Mouse (Mus musculus): ENCODE measurements around the gene Zcchc7. TPM values are rescaled to one million over a fixed set of nuclear protein-coding genes. Genes with fewer than 3 reads are reported as not detected.
A peak's percentile ranks its signal among the peaks of the same experiment; 100 is the strongest.

Gene Zcchc7
- polyA plus RNA-seq, 1 experiment from 2014 or later = 31.2 TPM

DNA sequence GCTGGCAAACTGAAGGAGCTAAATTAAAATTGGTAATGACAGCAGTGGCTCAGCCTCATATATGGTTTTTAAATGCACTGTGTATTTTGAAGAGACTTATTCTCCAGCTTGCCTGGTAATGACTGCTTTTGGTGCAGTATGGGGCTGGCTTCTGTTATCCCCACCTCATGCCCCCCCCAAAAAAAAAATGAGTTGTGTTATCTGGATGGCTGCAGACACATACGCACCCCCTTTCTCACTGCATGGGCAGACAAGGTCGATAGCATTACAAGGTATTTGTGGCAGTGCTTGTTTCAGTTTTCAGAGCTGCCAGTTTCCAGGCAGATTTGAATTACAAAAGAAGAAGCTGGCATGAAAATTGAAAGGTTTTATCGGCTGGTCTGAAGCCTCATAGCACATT is 162.2 kb downstream of the Zcchc7 start:
- H3K9me3 ChIP-seq (replicated peaks; ENCODE audit: control insufficient read depth, low read length, poor library complexity, severe bottlenecking) = no peaks in the 10 kb centered on the region
- no peak overlapping the region for H3K4me3 ChIP-seq (ENCODE audit: low read depth, low read length)
- H3K36me3 ChIP-seq (ENCODE audit: control insufficient read depth, insufficient read depth, low read length) = 0 out of 2 replicates have a peak, but pooled peaks cover 2% of the 10 kb centered on the region
- H3K27ac ChIP-seq (ENCODE audit: low read length) = peak overlapping the region; percentile 68
- ATAC-seq = peak; percentile 84
- no peaks in the 10 kb centered on the region for H3K27me3 ChIP-seq (ENCODE audit: control insufficient read depth, insufficient read depth, low read depth, low read length)
- WGBS = 6% methylated on average over 3 of the region's 3 CpGs
- H3K9ac ChIP-seq (ENCODE audit: low read depth, low read length) = peak overlapping the region; percentile 11; the same call in 1 of the 2 replicates
- 0 out of 2 replicates have a peak overlapping the region, but pooled peaks have one; percentile 2 for H3K4me2 ChIP-seq (ENCODE audit: low read length)
- peaks cover 14% of the 10 kb centered on the region for H3K4me1 ChIP-seq (ENCODE audit: control insufficient read depth, insufficient read depth, low read length)

DNA sequence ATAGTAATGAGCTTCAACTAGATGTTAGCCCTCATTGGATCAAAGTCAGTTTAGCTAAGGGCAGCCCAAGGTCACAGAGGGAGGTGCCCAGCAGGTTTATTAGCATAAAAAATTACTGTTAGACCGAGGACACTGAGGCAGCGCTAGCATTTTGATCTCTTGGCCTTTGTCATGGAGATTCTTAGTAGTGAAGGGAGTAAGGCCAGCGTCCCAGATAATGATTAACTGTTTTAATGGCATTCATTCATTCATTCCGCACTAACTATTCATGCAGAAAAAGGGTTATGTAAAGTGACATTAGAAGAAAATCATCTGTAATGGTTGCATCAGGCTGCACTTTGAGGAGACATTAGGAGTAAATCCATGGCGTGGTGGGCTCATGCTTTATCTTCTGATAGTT is 165.2 kb downstream of the Zcchc7 start:
- H3K4me3 ChIP-seq (ENCODE audit: low read depth, low read length) = no peak overlapping the region
- H3K9ac ChIP-seq (ENCODE audit: low read depth, low read length) = no peak overlapping the region
- H3K36me3 ChIP-seq (ENCODE audit: control insufficient read depth, insufficient read depth, low read length) = 0 out of 2 replicates have a peak, but pooled peaks cover 2% of the 10 kb centered on the region
- H3K27me3 ChIP-seq (ENCODE audit: control insufficient read depth, insufficient read depth, low read depth, low read length) = no peaks in the 10 kb centered on the region
- peaks cover 14% of the 10 kb centered on the region for H3K4me1 ChIP-seq (ENCODE audit: control insufficient read depth, insufficient read depth, low read length)
- 53% methylated on average over 5 of the region's 5 CpGs for WGBS
- no peak overlapping the region for H3K4me2 ChIP-seq (ENCODE audit: low read length)
- H3K27ac ChIP-seq (ENCODE audit: low read length) = no peak overlapping the region
- H3K9me3 ChIP-seq (replicated peaks; ENCODE audit: control insufficient read depth, low read length, poor library complexity, severe bottlenecking) = no peaks in the 10 kb centered on the region
- ATAC-seq = no peak

DNA sequence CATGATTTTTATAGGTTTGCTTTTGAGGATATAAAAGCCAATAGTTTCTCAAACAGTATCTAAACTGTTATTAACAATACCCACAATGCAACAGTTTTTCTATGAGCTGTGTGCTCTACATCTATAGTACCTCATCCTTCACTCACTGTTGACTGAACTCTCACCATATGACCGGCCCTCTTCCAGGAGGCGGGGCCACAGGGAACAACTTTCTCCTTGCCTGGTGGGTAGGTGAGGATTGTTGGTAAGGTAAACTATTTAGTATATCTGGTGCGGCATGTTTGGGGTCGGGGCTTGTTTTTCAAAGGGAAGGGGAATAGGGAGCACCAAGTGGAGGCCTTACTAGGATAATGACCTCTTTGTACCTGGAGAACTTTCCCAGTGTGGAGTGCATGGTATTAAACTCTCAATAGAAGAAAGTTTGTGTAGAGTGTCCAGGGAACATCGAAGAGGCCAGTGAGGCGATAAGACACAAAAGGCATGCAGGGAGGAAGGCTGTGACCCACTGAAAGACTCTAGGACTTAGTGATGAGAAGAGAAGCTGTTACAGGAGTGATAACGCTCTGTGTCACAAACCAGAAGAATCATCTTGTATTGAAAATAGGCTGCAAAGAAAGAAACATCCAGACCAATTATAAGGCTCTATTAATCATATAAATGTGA is 166.9 kb downstream of the Zcchc7 start:
- no peak overlapping the region for H3K27ac ChIP-seq (ENCODE audit: low read length)
- H3K9ac ChIP-seq (ENCODE audit: low read depth, low read length) = no peak overlapping the region
- H3K27me3 ChIP-seq (ENCODE audit: control insufficient read depth, insufficient read depth, low read depth, low read length) = no peaks in the 10 kb centered on the region
- H3K4me2 ChIP-seq (ENCODE audit: low read length) = no peak overlapping the region
- no peaks in the 10 kb centered on the region for H3K9me3 ChIP-seq (replicated peaks; ENCODE audit: control insufficient read depth, low read length, poor library complexity, severe bottlenecking)
- no peak for ATAC-seq
- peaks cover 11% of the 10 kb centered on the region for H3K4me1 ChIP-seq (ENCODE audit: control insufficient read depth, insufficient read depth, low read length)
- WGBS = 91% methylated on average over 7 of the region's 7 CpGs
- no peak overlapping the region for H3K4me3 ChIP-seq (ENCODE audit: low read depth, low read length)
- 0 out of 2 replicates have a peak, but pooled peaks cover 2% of the 10 kb centered on the region for H3K36me3 ChIP-seq (ENCODE audit: control insufficient read depth, insufficient read depth, low read length)

DNA sequence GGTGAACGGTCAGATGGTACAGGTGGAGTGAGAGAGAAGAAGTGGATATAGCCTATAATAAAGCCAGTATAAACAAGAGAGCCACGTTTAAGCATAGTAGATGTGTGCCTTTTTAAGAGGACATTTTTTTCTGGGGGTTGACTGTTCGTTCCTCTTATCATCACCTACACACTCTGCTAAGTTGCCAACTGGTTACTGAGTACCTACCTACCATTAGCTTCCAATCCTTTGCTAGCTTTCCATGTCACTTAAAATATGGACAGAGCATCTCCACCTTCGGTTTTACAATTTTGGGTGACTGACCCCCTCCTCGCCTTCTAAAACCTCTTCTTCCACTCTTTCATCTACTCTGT is 167.4 kb downstream of the Zcchc7 start:
- Histone ChIP-seq H3K9me3 (replicated peaks; ENCODE audit: control insufficient read depth, low read length, poor library complexity, severe bottlenecking) (no peaks in the 10 kb centered on the region), H3K36me3 (ENCODE audit: control insufficient read depth, insufficient read depth, low read length) (0 out of 2 replicates have a peak, but pooled peaks cover 2% of the 10 kb centered on the region), H3K27ac (ENCODE audit: low read length) (no peak overlapping the region), H3K9ac (ENCODE audit: low read depth, low read length) (no peak overlapping the region), H3K4me1 (ENCODE audit: control insufficient read depth, insufficient read depth, low read length) (peaks cover 6% of the 10 kb centered on the region), H3K4me2 (ENCODE audit: low read length) (no peak overlapping the region), H3K4me3 (ENCODE audit: low read depth, low read length) (no peak overlapping the region), H3K27me3 (ENCODE audit: control insufficient read depth, insufficient read depth, low read depth, low read length) (no peaks in the 10 kb centered on the region)
- 96% methylated on average over 5 of the region's 5 CpGs for WGBS
- no peak for ATAC-seq

DNA sequence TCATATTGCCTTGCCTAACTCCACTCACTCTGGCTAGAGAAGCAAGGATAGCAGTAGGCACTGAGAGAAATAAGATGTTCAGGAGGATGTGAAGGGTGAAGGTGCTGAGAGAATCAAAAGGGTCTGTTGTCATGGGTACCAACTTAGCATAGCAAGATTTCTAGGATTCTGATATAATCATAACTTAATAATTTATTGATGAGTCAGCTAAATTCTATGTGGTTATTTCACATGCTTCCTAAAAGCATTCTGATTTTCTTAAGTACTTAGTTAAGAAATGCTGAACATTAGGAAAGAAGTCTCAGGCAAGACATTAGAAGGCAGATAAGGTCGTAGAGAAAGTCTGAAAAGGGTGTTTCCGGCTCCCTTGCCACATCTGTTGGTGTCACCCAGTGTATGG is 172.3 kb downstream of the Zcchc7 start:
- Histone ChIP-seq H3K4me1 (ENCODE audit: control insufficient read depth, insufficient read depth, low read length) (no peaks in the 10 kb centered on the region), H3K4me3 (ENCODE audit: low read depth, low read length) (no peak overlapping the region), H3K27ac (ENCODE audit: low read length) (no peak overlapping the region), H3K36me3 (ENCODE audit: control insufficient read depth, insufficient read depth, low read length) (peaks cover 15% of the 10 kb centered on the region; the same call in 1 of the 2 replicates), H3K4me2 (ENCODE audit: low read length) (no peak overlapping the region), H3K9me3 (replicated peaks; ENCODE audit: control insufficient read depth, low read length, poor library complexity, severe bottlenecking) (no peaks in the 10 kb centered on the region), H3K27me3 (ENCODE audit: control insufficient read depth, insufficient read depth, low read depth, low read length) (no peaks in the 10 kb centered on the region), H3K9ac (ENCODE audit: low read depth, low read length) (no peak overlapping the region)
- no peak for ATAC-seq
- whole genome bisulfite sequencing = 85% methylated on average over 2 of the region's 2 CpGs

DNA sequence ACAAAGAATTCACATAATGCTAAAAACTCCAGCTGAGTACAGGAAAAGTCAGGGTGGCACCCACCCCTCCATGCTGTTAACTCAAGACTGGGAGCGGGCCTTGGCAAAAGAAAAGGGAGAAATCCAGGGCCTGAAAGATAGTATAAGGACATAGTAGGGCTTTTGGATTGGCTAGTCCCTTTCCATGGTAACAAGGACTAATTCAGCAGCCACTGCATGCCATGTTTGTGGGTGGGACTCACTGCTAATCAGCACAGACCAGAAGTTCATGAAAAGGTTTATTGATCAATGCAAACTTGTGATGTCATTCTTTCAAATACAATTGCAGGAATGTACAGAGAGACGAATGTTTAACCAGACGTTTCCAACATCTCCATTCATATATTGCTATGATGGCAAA is 173.1 kb downstream of the Zcchc7 start:
- no peaks in the 10 kb centered on the region for H3K4me1 ChIP-seq (ENCODE audit: control insufficient read depth, insufficient read depth, low read length)
- 77% methylated on average over 3 of the region's 3 CpGs for WGBS
- no peak overlapping the region for H3K9ac ChIP-seq (ENCODE audit: low read depth, low read length)
- H3K27me3 ChIP-seq (ENCODE audit: control insufficient read depth, insufficient read depth, low read depth, low read length) = no peaks in the 10 kb centered on the region
- H3K27ac ChIP-seq (ENCODE audit: low read length) = no peak overlapping the region
- H3K36me3 ChIP-seq (ENCODE audit: control insufficient read depth, insufficient read depth, low read length) = peaks cover 15% of the 10 kb centered on the region
- no peak for ATAC-seq
- no peak overlapping the region for H3K4me3 ChIP-seq (ENCODE audit: low read depth, low read length)
- H3K4me2 ChIP-seq (ENCODE audit: low read length) = no peak overlapping the region
- no peaks in the 10 kb centered on the region for H3K9me3 ChIP-seq (replicated peaks; ENCODE audit: control insufficient read depth, low read length, poor library complexity, severe bottlenecking)

DNA sequence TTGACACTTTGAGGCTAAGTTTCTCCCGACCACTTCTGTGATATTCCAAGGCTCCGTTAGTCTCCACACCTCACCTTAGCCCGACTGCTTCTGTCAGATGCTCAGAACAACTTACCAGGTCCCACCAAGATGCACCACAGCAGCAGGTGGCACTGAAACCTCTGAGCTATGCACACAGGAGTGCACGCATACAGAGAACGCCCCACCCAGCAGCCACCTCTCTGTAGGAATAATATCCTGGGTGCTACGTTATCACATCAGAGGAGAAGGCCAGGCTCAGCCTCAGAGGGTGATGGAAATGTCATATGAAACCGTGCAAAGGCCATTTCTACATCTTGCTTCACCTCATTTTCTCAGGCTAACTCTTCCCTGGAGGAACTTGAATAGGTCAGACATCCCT is 174.7 kb downstream of the Zcchc7 start:
- 98% methylated on average over 7 of the region's 7 CpGs for WGBS
- ATAC-seq = no peak
- H3K36me3 ChIP-seq (ENCODE audit: control insufficient read depth, insufficient read depth, low read length) = peaks cover 18% of the 10 kb centered on the region
- H3K9me3 ChIP-seq (replicated peaks; ENCODE audit: control insufficient read depth, low read length, poor library complexity, severe bottlenecking) = no peaks in the 10 kb centered on the region
- H3K4me3 ChIP-seq (ENCODE audit: low read depth, low read length) = no peak overlapping the region
- H3K4me2 ChIP-seq (ENCODE audit: low read length) = no peak overlapping the region
- H3K27me3 ChIP-seq (ENCODE audit: control insufficient read depth, insufficient read depth, low read depth, low read length) = no peaks in the 10 kb centered on the region
- H3K9ac ChIP-seq (ENCODE audit: low read depth, low read length) = no peak overlapping the region
- no peak overlapping the region for H3K27ac ChIP-seq (ENCODE audit: low read length)
- H3K4me1 ChIP-seq (ENCODE audit: control insufficient read depth, insufficient read depth, low read length) = no peaks in the 10 kb centered on the region

DNA sequence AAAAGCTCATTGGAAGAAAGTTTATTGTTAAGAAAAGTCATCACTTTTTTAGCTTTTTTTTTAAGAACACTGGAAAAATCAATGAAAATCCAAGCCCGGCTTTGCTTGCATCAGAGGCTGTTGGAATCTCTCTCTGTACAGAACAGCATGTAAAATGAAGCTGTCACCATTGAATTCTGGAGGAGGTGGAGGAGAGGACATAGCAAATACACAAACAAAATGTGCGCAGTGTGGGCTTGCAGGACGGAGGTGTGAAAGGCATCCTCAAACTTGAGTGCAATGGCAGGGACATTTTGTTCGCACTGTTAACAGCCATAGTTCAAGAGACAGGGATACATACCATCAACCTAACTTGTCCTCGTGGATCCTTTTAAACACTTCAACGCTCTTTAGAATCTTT is 176.1 kb downstream of the Zcchc7 start:
- Histone ChIP-seq H3K27me3 (ENCODE audit: control insufficient read depth, insufficient read depth, low read depth, low read length) (no peaks in the 10 kb centered on the region), H3K27ac (ENCODE audit: low read length) (no peak overlapping the region), H3K4me2 (ENCODE audit: low read length) (no peak overlapping the region), H3K9me3 (replicated peaks; ENCODE audit: control insufficient read depth, low read length, poor library complexity, severe bottlenecking) (no peaks in the 10 kb centered on the region), H3K36me3 (ENCODE audit: control insufficient read depth, insufficient read depth, low read length) (peaks cover 16% of the 10 kb centered on the region), H3K4me3 (ENCODE audit: low read depth, low read length) (no peak overlapping the region), H3K4me1 (ENCODE audit: control insufficient read depth, insufficient read depth, low read length) (no peaks in the 10 kb centered on the region), H3K9ac (ENCODE audit: low read depth, low read length) (no peak overlapping the region)
- WGBS = 87% methylated on average over 6 of the region's 6 CpGs
- no peak for ATAC-seq

DNA sequence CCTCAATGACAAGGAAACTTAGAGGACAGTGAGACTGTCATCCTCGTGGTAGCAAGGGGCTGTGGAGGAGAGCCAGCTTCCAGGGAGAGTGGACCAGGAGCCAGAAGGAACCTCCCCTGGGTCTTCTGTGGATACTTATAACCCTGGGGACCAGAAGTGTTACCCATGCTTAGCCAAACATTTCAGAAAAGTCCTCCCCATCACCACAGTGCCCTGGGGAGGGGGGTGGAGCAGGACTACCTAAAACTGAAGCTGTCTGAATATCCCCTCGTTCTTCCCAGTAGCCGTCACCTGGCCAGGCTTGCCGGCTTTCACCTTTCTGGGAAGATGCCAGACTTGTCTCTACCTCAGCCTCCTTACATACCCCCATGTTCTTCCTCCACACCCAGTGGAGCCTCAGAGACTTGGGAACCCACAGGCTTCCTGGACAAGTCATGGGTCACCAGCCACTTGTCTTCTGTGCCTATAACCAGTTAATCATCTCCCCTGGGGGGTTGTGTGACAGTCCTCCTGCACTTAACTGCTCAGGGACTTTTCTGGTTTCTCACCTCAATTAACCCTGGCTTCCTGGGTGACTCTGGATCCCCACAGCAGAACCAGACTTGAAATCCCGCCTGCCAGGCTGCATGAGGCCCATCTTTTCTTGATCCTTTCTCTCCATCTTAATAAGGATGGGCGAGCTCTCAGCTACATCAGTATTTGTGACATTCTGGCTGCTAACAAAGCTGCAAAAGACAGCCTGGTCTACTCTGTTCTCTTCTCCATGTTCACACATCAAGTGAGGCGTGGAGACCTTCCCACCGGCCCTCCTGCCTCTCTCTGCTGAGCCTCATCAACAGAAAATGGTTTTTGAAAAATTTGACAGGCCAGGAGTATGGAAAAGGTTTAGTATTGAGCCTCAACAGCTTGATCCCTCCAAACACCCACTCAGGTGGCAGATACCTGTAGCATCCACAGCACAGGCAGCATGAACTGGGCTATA is 183.0 kb downstream of the Zcchc7 start:
- no peak for ATAC-seq
- Histone ChIP-seq H3K9me3 (replicated peaks; ENCODE audit: control insufficient read depth, low read length, poor library complexity, severe bottlenecking) (no peaks in the 10 kb centered on the region), H3K4me1 (ENCODE audit: control insufficient read depth, insufficient read depth, low read length) (no peaks in the 10 kb centered on the region), H3K9ac (ENCODE audit: low read depth, low read length) (no peak overlapping the region), H3K36me3 (ENCODE audit: control insufficient read depth, insufficient read depth, low read length) (peaks cover 3% of the 10 kb centered on the region; the same call in 1 of the 2 replicates), H3K4me3 (ENCODE audit: low read depth, low read length) (no peak overlapping the region), H3K27ac (ENCODE audit: low read length) (no peak overlapping the region), H3K27me3 (ENCODE audit: control insufficient read depth, insufficient read depth, low read depth, low read length) (no peaks in the 10 kb centered on the region), H3K4me2 (ENCODE audit: low read length) (no peak overlapping the region)
- 82% methylated on average over 8 of the region's 8 CpGs for WGBS

Data from midbrain, embryonic 16.5 days (tissue).